Mouse (Mus musculus): ENCODE results near the gene Pax2.

Pax2 gene

GRCm38 (mm10) chr19:44784391-44784790 lies 28.5 kb downstream of the Pax2 start:
- DNase-seq (ENCODE audit: low spot score in 2 of 2) = no peak

GRCm38 (mm10) chr19:44788488-44788887 lies 32.6 kb downstream of the Pax2 start:
- no peak for DNase-seq (ENCODE audit: low spot score in 2 of 2)

- DNase-seq (ENCODE audit: low spot score in 2 of 2) = peak in 1 of 2 experiments; percentile 27
Observed at GRCm38 (mm10) chr19:44791981-44792380, 36.1 kb downstream of the Pax2 start.

GRCm38 (mm10) chr19:44797110-44798060 lies 41.5 kb downstream of the Pax2 start:
- no peak for DNase-seq (ENCODE audit: low spot score in 2 of 2)

GRCm38 (mm10) chr19:44798731-44799130 lies 42.9 kb downstream of the Pax2 start:
- no peak for DNase-seq (ENCODE audit: low spot score in 2 of 2)

GRCm38 (mm10) chr19:44799156-44799555 lies 43.3 kb downstream of the Pax2 start:
- no peak for DNase-seq (ENCODE audit: low spot score in 2 of 2)

GRCm38 (mm10) chr19:44800327-44800726 lies 44.5 kb downstream of the Pax2 start:
- DNase-seq (ENCODE audit: low spot score in 2 of 2) = no peak

- no peak for DNase-seq (ENCODE audit: low spot score in 2 of 2)
Observed at GRCm38 (mm10) chr19:44808734-44809133, 52.9 kb downstream of the Pax2 start.

GRCm38 (mm10) chr19:44812666-44813429 lies 57.0 kb downstream of the Pax2 start:
- no peak for DNase-seq (ENCODE audit: low spot score in 2 of 2)

- no peak for DNase-seq (ENCODE audit: low spot score in 2 of 2)
Observed at GRCm38 (mm10) chr19:44815111-44815510, 59.3 kb downstream of the Pax2 start.

- no peak for DNase-seq (ENCODE audit: low spot score in 2 of 2)
Observed at GRCm38 (mm10) chr19:44817403-44818128, 61.7 kb downstream of the Pax2 start.

GRCm38 (mm10) chr19:44818676-44819075 lies 62.8 kb downstream of the Pax2 start:
- no peak for DNase-seq (ENCODE audit: low spot score in 2 of 2)

GRCm38 (mm10) chr19:44821581-44821980 lies 65.7 kb downstream of the Pax2 start:
- DNase-seq (ENCODE audit: low spot score in 2 of 2) = no peak

GRCm38 (mm10) chr19:44822295-44822694 lies 66.5 kb downstream of the Pax2 start:
- DNase-seq (ENCODE audit: low spot score in 2 of 2) = no peak

- no peak for DNase-seq (ENCODE audit: low spot score in 2 of 2)
Observed at GRCm38 (mm10) chr19:44823657-44824056, 67.8 kb downstream of the Pax2 start.

- no peak for DNase-seq (ENCODE audit: low spot score in 2 of 2)
Observed at GRCm38 (mm10) chr19:44825216-44825768, 69.4 kb downstream of the Pax2 start.

GRCm38 (mm10) chr19:44825819-44826218 lies 70.0 kb downstream of the Pax2 start:
- no peak for DNase-seq (ENCODE audit: low spot score in 2 of 2)

GRCm38 (mm10) chr19:44833391-44833790 lies 77.5 kb downstream of the Pax2 start:
- no peak for DNase-seq (ENCODE audit: low spot score in 2 of 2)

GRCm38 (mm10) chr19:44834218-44835041 lies 78.6 kb downstream of the Pax2 start:
- DNase-seq (ENCODE audit: low spot score in 2 of 2) = no peak

- no peak for DNase-seq (ENCODE audit: low spot score in 2 of 2)
Observed at GRCm38 (mm10) chr19:44835042-44835930, 79.4 kb downstream of the Pax2 start.
